Mouse (Mus musculus) liver, embryonic 11.5 days (tissue): ENCODE measurements around the gene Csk. TPM values are rescaled to one million over a fixed set of nuclear protein-coding genes. Genes with fewer than 3 reads are reported as not detected.

ENCODE experiments used
- ATAC-seq: fragments of 200-750 bp; cut with Nextera tagmentation; replicated peaks from 2 replicates; pipeline ENCODE4 v1.8.0; 2017; ENCODE audit warnings: moderate number of reproducible peaks, mild to moderate bottlenecking, moderate TSS enrichment, moderate library complexity; ENCODE audit not compliant: low FRiP score
- DNase-seq: peaks from one replicate; pipeline ENCODE4 v3.0.0-alpha.2; 2017; ENCODE audit warnings: low spot score
- H3K27ac ChIP-seq: fragments of 300-500 bp; sonication (generic); 2 replicates; pipeline ENCODE4 v1.5.1; 2014; ENCODE audit warnings: mild to moderate bottlenecking, low read depth, low read length, control low read depth
- H3K27me3 ChIP-seq: fragments of 300-500 bp; sonication (generic); replicated peaks from 2 replicates; pipeline ENCODE4 v1.6.1; 2014; ENCODE audit warnings: low read length, mixed read lengths; ENCODE audit not compliant: control insufficient read depth, insufficient read depth
- H3K36me3 ChIP-seq: fragments of 300-500 bp; sonication (generic); 2 replicates; pipeline ENCODE4 v1.6.1; 2014; ENCODE audit warnings: mild to moderate bottlenecking, low read length, moderate library complexity, mixed read lengths; ENCODE audit not compliant: control insufficient read depth, insufficient read depth
- H3K4me1 ChIP-seq: fragments of 300-500 bp; sonication (generic); replicated peaks from 2 replicates; pipeline ENCODE4 v1.6.1; 2014; ENCODE audit warnings: low read length, mixed read lengths; ENCODE audit not compliant: control insufficient read depth, insufficient read depth
- H3K4me2 ChIP-seq: fragments of 300-500 bp; sonication (generic); 2 replicates; pipeline ENCODE4 v1.6.1; 2014; ENCODE audit warnings: mild to moderate bottlenecking, control low read depth, moderate library complexity
- H3K4me3 ChIP-seq: fragments of 300-500 bp; sonication (generic); 2 replicates; pipeline ENCODE4 v1.5.1; 2014; ENCODE audit warnings: low read depth, low read length, control low read depth
- H3K9ac ChIP-seq: fragments of 300-500 bp; sonication (generic); 2 replicates; pipeline ENCODE4 v1.6.1; 2014; ENCODE audit warnings: low read depth, low read length, control low read depth
- H3K9me3 ChIP-seq: fragments of 300-500 bp; sonication (generic); 2 replicates; pipeline ENCODE4 v1.6.1; 2016; ENCODE audit warnings: low read length, inconsistent platforms, mixed read lengths; ENCODE audit not compliant: control insufficient read depth
- WGBS: fragments of 180-500 bp; shearing (Covaris S2); extraction: QIAGEN DNeasy Blood & Tissue Kit; methylation state at CpG from one replicate; pipeline ENCODE4 v1.1.7; 2014; 5-methylcytosine and 5-hydroxymethylcytosine counted together
- polyA plus RNA-seq: library from polyadenylated mRNA; unstranded; fragments of >200 nt; fragmentation: Nextera tagmentation; extraction: Ambion mirVana; gene quantifications from 2 replicates; pipeline ENCODE4 v1.2.1, GENCODE M21; 2014

Csk gene
- polyA plus RNA-seq, 1 experiment from 2014 or later = 45.2 TPM

- H3K27ac ChIP-seq = no peak overlapping the region
- DNase-seq = no peak
- H3K9me3 ChIP-seq = no peaks in the 10 kb centered on the region
- no peak overlapping the region for H3K4me2 ChIP-seq
- WGBS = 75% methylated on average over 8 of the region's 8 CpGs
- no peak overlapping the region for H3K4me3 ChIP-seq
- no peaks in the 10 kb centered on the region for H3K27me3 ChIP-seq
- no peak for ATAC-seq
- no peaks in the 10 kb centered on the region; the same call in 1 of the 2 replicates for H3K4me1 ChIP-seq
- no peaks in the 10 kb centered on the region for H3K36me3 ChIP-seq
- H3K9ac ChIP-seq = no peak overlapping the region
These were observed 13.1 kb upstream of the Csk start for GRCm38 (mm10) chr9:57666536-57666935.

GRCm38 (mm10) chr9:57664616-57665015, 11.2 kb upstream of the Csk start:
- ATAC-seq = no peak
- no peak overlapping the region for H3K27ac ChIP-seq
- 57% methylated on average over 7 of the region's 7 CpGs for WGBS

GRCm38 (mm10) chr9:57661552-57661951, 8.1 kb upstream of the Csk start:
- no peak overlapping the region for H3K4me2 ChIP-seq
- no peak overlapping the region for H3K9ac ChIP-seq
- 55% methylated on average over 3 of the region's 3 CpGs for WGBS
- no peaks in the 10 kb centered on the region for H3K27me3 ChIP-seq
- peaks cover 6% of the 10 kb centered on the region for H3K4me1 ChIP-seq
- no peak overlapping the region for H3K4me3 ChIP-seq
- no peaks in the 10 kb centered on the region for H3K9me3 ChIP-seq
- DNase-seq (no peak), ATAC-seq (no peak)
- H3K36me3 ChIP-seq = no peaks in the 10 kb centered on the region
- H3K27ac ChIP-seq = no peak overlapping the region

More at GRCm38 (mm10) chr9:57664616-57665015, 11.2 kb upstream of the Csk start:
- no peak overlapping the region for H3K4me3 ChIP-seq
- DNase-seq = no peak
- no peaks in the 10 kb centered on the region for H3K9me3 ChIP-seq
- H3K27me3 ChIP-seq = no peaks in the 10 kb centered on the region
- H3K4me2 ChIP-seq = no peak overlapping the region
- no peaks in the 10 kb centered on the region for H3K36me3 ChIP-seq
- peaks cover 6% of the 10 kb centered on the region for H3K4me1 ChIP-seq
- H3K9ac ChIP-seq = no peak overlapping the region

GRCm38 (mm10) chr9:57660501-57660900, 7.1 kb upstream of the Csk start:
- ATAC-seq = peak; percentile 72
- Histone ChIP-seq H3K27ac (no peak overlapping the region), H3K9me3 (no peaks in the 10 kb centered on the region), H3K9ac (peak overlapping the region; percentile 23; the same call in 1 of the 2 replicates), H3K4me3 (no peak overlapping the region), H3K4me2 (0 out of 2 replicates have a peak overlapping the region, but pooled peaks have one; percentile 25), H3K36me3 (no peaks in the 10 kb centered on the region), H3K27me3 (no peaks in the 10 kb centered on the region), H3K4me1 (peaks cover 10% of the 10 kb centered on the region)
- DNase-seq = no peak
- WGBS = 45% methylated on average over 6 of the region's 6 CpGs

GRCm38 (mm10) chr9:57659774-57660173, 6.3 kb upstream of the Csk start:
- peak; percentile 76 for ATAC-seq
- Histone ChIP-seq H3K4me3 (no peak overlapping the region), H3K36me3 (no peaks in the 10 kb centered on the region), H3K27me3 (no peaks in the 10 kb centered on the region), H3K4me1 (peaks cover 10% of the 10 kb centered on the region), H3K9me3 (no peaks in the 10 kb centered on the region), H3K9ac (no peak overlapping the region), H3K27ac (no peak overlapping the region), H3K4me2 (no peak overlapping the region)
- 13% methylated on average over 4 of the region's 4 CpGs for WGBS
- DNase-seq = no peak

- H3K36me3 ChIP-seq = no peaks in the 10 kb centered on the region
- no peak overlapping the region for H3K27ac ChIP-seq
- H3K4me3 ChIP-seq = no peak overlapping the region
- no peak overlapping the region for H3K4me2 ChIP-seq
- ATAC-seq (no peak), DNase-seq (no peak)
- no peaks in the 10 kb centered on the region for H3K27me3 ChIP-seq
- peaks cover 10% of the 10 kb centered on the region for H3K4me1 ChIP-seq
- no peak overlapping the region for H3K9ac ChIP-seq
- H3K9me3 ChIP-seq = no peaks in the 10 kb centered on the region
- WGBS = 80% methylated on average over 4 of the region's 4 CpGs
These were observed 5.5 kb upstream of the Csk start for GRCm38 (mm10) chr9:57658970-57659369.

GRCm38 (mm10) chr9:57657843-57658242, 4.4 kb upstream of the Csk start:
- H3K27ac ChIP-seq = no peak overlapping the region
- H3K4me2 ChIP-seq = no peak overlapping the region
- H3K9me3 ChIP-seq = no peaks in the 10 kb centered on the region
- no peaks in the 10 kb centered on the region for H3K36me3 ChIP-seq
- 60% methylated on average over 4 of the region's 4 CpGs for WGBS
- DNase-seq (no peak), ATAC-seq (no peak)
- H3K9ac ChIP-seq = no peak overlapping the region
- H3K4me3 ChIP-seq = no peak overlapping the region
- H3K4me1 ChIP-seq = peaks cover 15% of the 10 kb centered on the region
- H3K27me3 ChIP-seq = no peaks in the 10 kb centered on the region

GRCm38 (mm10) chr9:57656631-57657350, 3.4 kb upstream of the Csk start:
- Histone ChIP-seq H3K27me3 (no peaks in the 10 kb centered on the region), H3K9me3 (no peaks in the 10 kb centered on the region), H3K4me2 (no peak overlapping the region), H3K4me1 (peaks cover 15% of the 10 kb centered on the region), H3K4me3 (no peak overlapping the region), H3K36me3 (no peaks in the 10 kb centered on the region), H3K27ac (no peak overlapping the region), H3K9ac (no peak overlapping the region)
- ATAC-seq (no peak), DNase-seq (no peak)
- WGBS = 79% methylated on average over 19 of the region's 19 CpGs

GRCm38 (mm10) chr9:57655749-57656148, 2.3 kb upstream of the Csk start:
- peak; percentile 62 for ATAC-seq
- no peaks in the 10 kb centered on the region for H3K9me3 ChIP-seq
- no peak overlapping the region for H3K4me3 ChIP-seq
- 4% methylated on average over 11 of the region's 11 CpGs for WGBS
- no peaks in the 10 kb centered on the region for H3K27me3 ChIP-seq
- H3K4me2 ChIP-seq = peak overlapping the region; percentile 51
- H3K27ac ChIP-seq = no peak overlapping the region
- H3K36me3 ChIP-seq = no peaks in the 10 kb centered on the region
- DNase-seq = peak; percentile 93
- H3K4me1 ChIP-seq = peaks cover 20% of the 10 kb centered on the region
- peak overlapping the region; percentile 7; the same call in 1 of the 2 replicates for H3K9ac ChIP-seq
